Mouse (Mus musculus) liver, embryonic 13.5 days (tissue): Measurements from ENCODE around the gene Hrh1. TPM values are rescaled to one million over a fixed set of nuclear protein-coding genes. Genes with fewer than 3 reads are reported as not detected.

Experiments
- ATAC-seq: fragments of 200-750 bp; cut with Nextera tagmentation; 2 replicates; pipeline ENCODE4 v1.8.0; 2017; ENCODE audit warnings: low read depth, mild to moderate bottlenecking, moderate number of reproducible peaks, moderate library complexity
- DNase-seq: peaks from one replicate; pipeline ENCODE4 v3.0.0; 2022
- H3K27ac ChIP-seq: fragments of 300-500 bp; sonication (generic); 2 replicates; pipeline ENCODE4 v1.5.1; 2015; ENCODE audit warnings: moderate library complexity, mild to moderate bottlenecking, inconsistent platforms
- H3K27me3 ChIP-seq: fragments of 300-500 bp; sonication (generic); 2 replicates; pipeline ENCODE4 v1.6.1; 2015; ENCODE audit warnings: mild to moderate bottlenecking, inconsistent platforms
- H3K36me3 ChIP-seq: fragments of 300-500 bp; sonication (generic); 2 replicates; pipeline ENCODE4 v1.6.1; 2015; ENCODE audit warnings: mild to moderate bottlenecking, inconsistent platforms
- H3K4me1 ChIP-seq: fragments of 300-500 bp; sonication (generic); replicated peaks from 2 replicates; pipeline ENCODE4 v1.6.1; 2015; ENCODE audit warnings: inconsistent platforms
- H3K4me2 ChIP-seq: fragments of 300-500 bp; sonication (generic); 2 replicates; pipeline ENCODE4 v1.6.1; 2015; ENCODE audit warnings: inconsistent platforms, mild to moderate bottlenecking, moderate library complexity
- H3K4me3 ChIP-seq: fragments of 300-500 bp; sonication (generic); replicated peaks from 2 replicates; pipeline ENCODE4 v1.5.1; 2015; ENCODE audit warnings: mild to moderate bottlenecking, inconsistent platforms
- H3K9ac ChIP-seq: fragments of 300-500 bp; sonication (generic); 2 replicates; pipeline ENCODE4 v1.6.1; 2015; ENCODE audit warnings: mild to moderate bottlenecking, inconsistent platforms
- H3K9me3 ChIP-seq: fragments of 300-500 bp; sonication (generic); replicated peaks from 2 replicates; pipeline ENCODE4 v1.6.1; 2016; ENCODE audit warnings: inconsistent platforms
- WGBS: fragments of 180-500 bp; shearing (Covaris S2); methylation state at CpG from one replicate; pipeline ENCODE4 v1.1.7; 2015; ENCODE audit not compliant: insufficient replicate concordance; 5-methylcytosine and 5-hydroxymethylcytosine counted together
- polyA plus RNA-seq: library from polyadenylated mRNA; unstranded; fragments of >200 nt; fragmentation: Nextera tagmentation; extraction: Ambion mirVana; gene quantifications from 2 replicates; pipeline ENCODE4 v1.2.1, GENCODE M21; 2015

Gene Hrh1
- polyA plus RNA-seq, 1 experiment from 2014 or later = not detected

DNA sequence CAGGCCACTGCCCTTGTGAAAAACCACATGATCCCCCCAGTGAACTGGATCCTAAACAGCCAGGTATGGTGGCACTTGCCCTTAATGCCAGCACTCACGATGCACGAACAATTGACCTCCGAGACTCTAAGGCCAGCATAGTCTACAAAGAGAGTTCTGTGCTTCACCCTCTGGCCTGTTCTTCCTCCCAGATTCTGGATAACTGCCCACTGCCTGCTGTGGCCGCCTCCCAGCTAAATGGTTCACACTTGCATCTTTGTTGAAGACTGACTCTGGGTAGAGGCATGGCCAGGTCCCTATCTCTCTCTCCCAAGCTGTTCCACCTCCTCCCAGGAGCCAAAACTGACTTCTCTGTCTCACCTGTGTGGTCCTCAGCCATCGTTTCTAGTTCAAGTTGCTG lies 36.8 kb downstream of the Hrh1 start:
- no peak for DNase-seq
- ATAC-seq = no peak
- H3K4me2 ChIP-seq = no peak overlapping the region
- no peaks in the 10 kb centered on the region for H3K27me3 ChIP-seq
- no peak overlapping the region for H3K9ac ChIP-seq
- 66% methylated on average over 5 of the region's 5 CpGs for WGBS
- no peaks in the 10 kb centered on the region for H3K9me3 ChIP-seq
- no peak overlapping the region for H3K27ac ChIP-seq
- no peak overlapping the region for H3K4me3 ChIP-seq
- H3K4me1 ChIP-seq = no peaks in the 10 kb centered on the region
- H3K36me3 ChIP-seq = no peaks in the 10 kb centered on the region

DNA sequence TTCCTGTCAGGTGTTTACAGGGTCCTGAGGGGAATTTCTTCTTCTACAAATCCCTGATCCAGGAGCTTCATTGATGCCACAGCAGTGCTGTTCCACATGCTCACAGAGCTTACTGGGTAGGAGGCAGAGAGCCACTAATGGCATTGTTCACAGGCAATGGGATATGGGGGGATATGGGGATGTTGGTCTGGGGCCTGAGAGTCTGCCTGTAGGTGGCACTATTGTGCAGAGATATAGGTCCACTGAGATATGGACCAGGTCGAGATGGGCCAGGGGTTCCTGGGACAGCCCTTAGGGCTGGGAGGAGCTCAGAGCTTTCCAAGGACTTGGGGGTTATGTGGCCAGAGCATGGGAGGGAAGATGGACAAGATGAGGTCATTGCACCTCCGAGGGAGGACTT lies 42.6 kb downstream of the Hrh1 start:
- H3K9me3 ChIP-seq = no peaks in the 10 kb centered on the region
- no peaks in the 10 kb centered on the region for H3K36me3 ChIP-seq
- 35% methylated on average over 2 of the region's 2 CpGs for WGBS
- DNase-seq = no peak
- no peak overlapping the region for H3K27ac ChIP-seq
- no peak overlapping the region for H3K4me2 ChIP-seq
- H3K4me3 ChIP-seq = no peak overlapping the region
- no peak for ATAC-seq
- no peaks in the 10 kb centered on the region for H3K27me3 ChIP-seq
- H3K4me1 ChIP-seq = no peaks in the 10 kb centered on the region
- no peak overlapping the region for H3K9ac ChIP-seq

DNA sequence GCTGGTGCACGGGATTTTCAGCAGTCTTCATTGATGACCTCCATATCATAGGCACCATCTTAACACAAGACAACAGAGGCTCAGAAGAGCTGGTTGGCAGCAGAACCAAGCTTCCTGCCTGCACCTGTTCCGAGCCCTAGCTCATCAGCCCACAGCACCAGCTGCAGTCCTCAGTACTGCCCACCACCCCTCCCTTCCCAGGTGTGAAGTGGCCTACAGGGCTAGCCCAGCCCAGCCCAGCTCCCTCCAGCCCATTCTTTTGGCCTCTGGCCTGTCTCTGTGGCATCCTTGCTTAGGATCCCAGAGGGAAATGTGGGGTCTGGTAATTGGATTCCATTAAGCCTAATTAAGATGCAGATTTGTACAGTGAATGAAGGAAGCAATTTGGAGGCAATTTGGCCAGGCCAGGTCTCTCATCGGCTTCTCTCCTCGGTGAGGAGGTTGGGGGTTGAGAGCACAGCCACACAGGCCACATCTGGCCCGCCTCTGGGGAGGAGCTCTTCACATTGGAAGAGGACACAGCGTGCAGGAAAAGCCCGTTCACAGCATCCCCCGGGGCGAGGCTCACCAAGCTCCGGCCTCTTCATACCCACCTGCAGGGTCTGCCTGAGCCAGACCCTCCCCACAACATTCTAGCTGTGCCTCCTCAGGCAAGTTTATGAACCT lies 43.2 kb downstream of the Hrh1 start:
- Histone ChIP-seq H3K4me1 (no peaks in the 10 kb centered on the region), H3K9me3 (no peaks in the 10 kb centered on the region), H3K4me3 (no peak overlapping the region), H3K27me3 (no peaks in the 10 kb centered on the region), H3K36me3 (no peaks in the 10 kb centered on the region), H3K27ac (no peak overlapping the region), H3K4me2 (no peak overlapping the region), H3K9ac (no peak overlapping the region)
- ATAC-seq = no peak
- 43% methylated on average over 10 of the region's 10 CpGs for WGBS
- no peak for DNase-seq

DNA sequence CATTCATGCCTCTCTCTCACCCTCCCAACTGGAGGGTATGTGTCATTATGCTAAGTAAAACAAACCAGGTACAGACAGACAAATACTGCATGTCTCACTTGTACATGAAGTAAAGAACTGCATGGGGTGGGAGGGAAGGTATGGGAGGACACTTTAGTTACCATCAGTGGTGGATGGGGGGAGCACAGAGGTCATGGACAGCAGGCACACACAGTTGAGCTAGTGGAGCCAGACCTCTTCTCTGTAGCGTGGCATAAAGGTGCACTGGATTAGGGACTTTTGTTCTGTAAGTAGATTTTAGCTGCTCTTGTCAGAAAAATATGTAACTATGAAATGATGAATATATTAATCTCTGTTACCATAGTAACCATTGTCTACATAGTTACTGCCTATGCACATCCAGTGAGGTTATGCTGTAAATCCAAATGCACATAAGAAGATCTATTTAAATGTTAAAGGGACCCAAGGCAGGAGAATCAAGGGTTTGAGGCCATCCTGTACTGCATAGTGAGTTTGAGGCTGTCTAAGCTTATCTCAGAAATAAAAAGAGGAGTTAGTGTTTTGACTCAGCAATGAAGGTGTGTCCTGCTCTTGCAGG lies 46.6 kb downstream of the Hrh1 start:
- 68% methylated on average over 1 of the region's 1 CpGs for WGBS
- H3K27me3 ChIP-seq = no peaks in the 10 kb centered on the region
- no peak for ATAC-seq

DNA sequence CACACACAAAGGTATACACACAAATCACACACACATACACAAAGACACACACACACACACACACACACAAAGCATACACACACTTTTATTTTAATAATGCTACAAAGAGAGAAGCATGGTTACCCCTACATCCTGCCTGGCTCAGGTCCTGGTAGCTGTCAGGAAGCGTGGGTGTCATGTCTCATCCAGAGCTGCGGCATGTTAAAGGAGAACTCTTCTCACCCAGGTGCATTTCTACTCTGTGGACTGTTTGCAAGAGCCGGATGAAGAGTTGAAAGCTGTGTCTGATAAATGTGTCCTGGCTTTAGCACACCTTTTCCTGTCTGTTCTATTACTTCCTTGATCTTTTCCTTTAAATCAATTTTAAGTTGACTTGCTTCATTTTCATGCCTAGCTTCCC lies 47.2 kb downstream of the Hrh1 start:
- H3K36me3 ChIP-seq = no peaks in the 10 kb centered on the region
- no peak overlapping the region for H3K9ac ChIP-seq
- ATAC-seq (no peak), DNase-seq (no peak)
- H3K9me3 ChIP-seq = no peaks in the 10 kb centered on the region
- 33% methylated on average over 3 of the region's 3 CpGs for WGBS
- no peaks in the 10 kb centered on the region for H3K27me3 ChIP-seq
- H3K4me3 ChIP-seq = no peak overlapping the region
- H3K4me1 ChIP-seq = no peaks in the 10 kb centered on the region
- H3K27ac ChIP-seq = no peak overlapping the region
- no peak overlapping the region for H3K4me2 ChIP-seq

More for the DNA sequence above, 46.6 kb downstream of the Hrh1 start:
- no peaks in the 10 kb centered on the region for H3K4me1 ChIP-seq
- no peaks in the 10 kb centered on the region for H3K9me3 ChIP-seq
- H3K9ac ChIP-seq = no peak overlapping the region
- no peak overlapping the region for H3K4me3 ChIP-seq
- no peak for DNase-seq
- no peak overlapping the region for H3K4me2 ChIP-seq
- no peak overlapping the region for H3K27ac ChIP-seq
- no peaks in the 10 kb centered on the region for H3K36me3 ChIP-seq

DNA sequence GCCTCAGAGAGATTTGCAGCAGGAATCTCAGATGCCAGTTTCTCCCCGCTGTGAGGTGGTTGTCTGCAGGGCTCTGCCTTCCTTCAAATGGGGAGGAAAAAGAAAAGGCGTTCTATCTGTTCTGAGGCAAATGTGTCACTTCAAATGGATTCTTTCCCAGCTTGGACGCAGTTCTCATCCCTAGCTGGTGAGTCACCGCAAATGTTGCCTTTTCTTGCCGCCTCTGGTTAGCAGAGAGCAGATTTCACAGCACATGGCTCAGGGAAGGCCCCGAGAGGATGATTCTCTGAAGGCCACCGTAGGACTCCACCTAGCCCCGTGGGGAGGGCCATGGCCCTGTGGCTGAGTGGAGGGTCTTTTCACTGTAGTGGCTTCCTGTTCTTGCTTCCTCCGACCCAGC lies 51.2 kb downstream of the Hrh1 start:
- Histone ChIP-seq H3K4me1 (no peaks in the 10 kb centered on the region), H3K36me3 (no peaks in the 10 kb centered on the region), H3K9me3 (no peaks in the 10 kb centered on the region), H3K27me3 (no peaks in the 10 kb centered on the region), H3K4me2 (no peak overlapping the region), H3K4me3 (no peak overlapping the region), H3K27ac (no peak overlapping the region), H3K9ac (no peak overlapping the region)
- 47% methylated on average over 9 of the region's 9 CpGs for WGBS
- DNase-seq (no peak), ATAC-seq (no peak)

DNA sequence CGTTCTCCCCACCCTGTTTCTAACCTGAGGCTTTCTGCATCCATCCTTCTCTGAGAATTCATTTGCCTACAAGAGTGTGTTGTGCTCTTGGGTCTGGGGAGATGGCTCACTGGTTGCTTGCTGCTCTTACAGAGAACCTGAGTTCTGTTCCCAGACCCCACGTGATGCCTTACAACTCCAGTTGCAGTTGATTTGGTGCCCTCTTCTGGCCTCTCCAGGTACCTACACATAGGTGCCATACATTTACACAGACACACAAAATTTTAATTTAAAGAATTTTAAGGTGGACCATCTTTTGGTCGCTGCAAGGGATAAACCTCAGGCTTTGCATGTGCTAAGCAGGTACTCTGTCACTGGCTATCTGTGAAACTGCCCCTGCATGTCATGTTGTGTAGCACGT lies 57.5 kb downstream of the Hrh1 start:
- H3K9ac ChIP-seq = no peak overlapping the region
- no peak overlapping the region for H3K4me2 ChIP-seq
- H3K27ac ChIP-seq = no peak overlapping the region
- no peak overlapping the region for H3K4me3 ChIP-seq
- ATAC-seq (no peak), DNase-seq (no peak)
- no peaks in the 10 kb centered on the region for H3K4me1 ChIP-seq
- 63% methylated on average over 4 of the region's 4 CpGs for WGBS
- H3K27me3 ChIP-seq = no peaks in the 10 kb centered on the region
- H3K9me3 ChIP-seq = no peaks in the 10 kb centered on the region
- no peaks in the 10 kb centered on the region for H3K36me3 ChIP-seq

DNA sequence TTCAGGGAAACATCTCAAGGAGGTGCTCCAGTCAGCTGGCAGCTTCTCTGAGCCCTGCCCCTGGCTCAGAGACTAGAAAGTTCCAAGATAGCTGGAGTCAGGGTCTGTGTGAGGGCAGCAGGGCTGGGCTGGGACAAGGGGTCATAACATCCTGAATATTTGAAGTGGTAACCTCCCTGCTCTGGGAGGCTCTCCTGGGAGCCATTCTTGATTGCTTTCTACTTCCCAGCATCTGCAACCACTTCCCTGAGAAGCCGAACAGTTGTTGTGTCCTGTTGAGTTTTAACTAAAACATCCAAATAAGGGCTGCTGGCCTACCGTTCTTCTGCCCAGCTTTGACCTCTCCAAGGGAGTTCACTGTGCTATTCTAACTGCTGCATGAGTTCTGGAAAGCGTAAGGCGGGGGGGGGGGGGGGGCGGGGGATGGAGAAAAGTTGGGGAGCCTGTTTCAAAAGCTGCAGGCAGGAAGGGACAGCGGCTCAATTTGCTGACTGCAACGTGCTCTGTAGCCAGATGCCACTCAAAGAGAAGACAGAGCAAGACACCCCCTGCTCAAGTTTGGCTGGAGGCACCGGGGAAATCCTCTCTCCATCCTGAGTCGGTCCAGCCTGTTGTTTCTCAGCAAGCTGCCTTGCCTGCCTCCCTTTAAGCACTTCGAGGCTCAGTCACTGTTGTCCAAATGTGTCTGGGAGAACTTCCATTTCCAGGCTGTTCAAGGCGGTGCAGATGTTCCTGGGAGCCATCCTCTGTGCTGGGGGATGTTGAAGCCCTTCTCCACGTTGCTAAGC lies 58.7 kb downstream of the Hrh1 start:
- no peak overlapping the region for H3K4me3 ChIP-seq
- H3K36me3 ChIP-seq = no peaks in the 10 kb centered on the region
- no peaks in the 10 kb centered on the region for H3K4me1 ChIP-seq
- DNase-seq = no peak
- H3K9ac ChIP-seq = no peak overlapping the region
- H3K9me3 ChIP-seq = no peaks in the 10 kb centered on the region
- H3K27ac ChIP-seq = no peak overlapping the region
- ATAC-seq = no peak
- no peak overlapping the region for H3K4me2 ChIP-seq
- WGBS = 52% methylated on average over 12 of the region's 12 CpGs
- no peaks in the 10 kb centered on the region for H3K27me3 ChIP-seq

DNA sequence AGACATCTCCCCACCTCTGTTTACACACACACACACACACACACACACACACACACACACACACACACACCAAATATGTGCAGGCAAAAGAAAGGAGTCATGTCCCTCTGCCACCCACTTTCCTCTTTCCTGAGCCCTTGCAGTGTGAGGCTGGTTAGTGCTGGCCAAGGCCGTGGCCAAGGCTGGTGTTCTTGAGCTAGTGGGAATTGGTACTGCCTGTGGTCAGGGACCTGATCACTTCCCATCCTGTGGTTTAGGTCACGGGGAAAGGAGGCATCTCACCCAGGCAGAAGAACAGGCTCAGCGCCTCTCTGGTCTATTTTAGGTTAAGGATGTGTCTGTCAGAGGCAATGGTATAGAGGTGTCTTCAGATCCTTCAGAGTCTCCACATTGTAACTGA lies 59.6 kb downstream of the Hrh1 start:
- DNase-seq (no peak), ATAC-seq (no peak)
- no peak overlapping the region for H3K9ac ChIP-seq
- H3K36me3 ChIP-seq = no peaks in the 10 kb centered on the region
- H3K4me3 ChIP-seq = no peak overlapping the region
- no peaks in the 10 kb centered on the region for H3K27me3 ChIP-seq
- WGBS = 22% methylated on average over 3 of the region's 3 CpGs
- H3K27ac ChIP-seq = no peak overlapping the region
- no peaks in the 10 kb centered on the region for H3K9me3 ChIP-seq
- H3K4me2 ChIP-seq = no peak overlapping the region
- H3K4me1 ChIP-seq = no peaks in the 10 kb centered on the region

DNA sequence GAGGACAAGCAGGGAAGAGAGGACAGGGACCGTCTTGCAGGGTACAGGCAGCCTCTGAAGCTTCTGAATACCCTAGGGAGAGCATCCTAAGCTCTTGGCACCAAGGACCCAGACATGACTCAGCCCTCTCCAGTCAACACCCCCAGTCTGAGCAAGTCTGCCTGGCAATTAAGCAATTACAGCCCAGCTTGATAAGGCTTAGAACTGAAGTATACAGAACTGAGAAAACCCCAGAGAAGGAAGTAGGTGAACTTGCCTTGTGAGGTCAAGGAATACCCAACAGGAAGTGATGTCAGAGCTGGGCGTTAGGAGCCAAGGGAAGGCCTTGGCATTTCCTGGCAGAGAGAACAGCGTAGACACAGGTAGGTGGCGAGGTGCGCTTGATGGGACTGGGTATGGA lies 60.5 kb downstream of the Hrh1 start:
- H3K27me3 ChIP-seq = no peaks in the 10 kb centered on the region
- H3K36me3 ChIP-seq = no peaks in the 10 kb centered on the region
- H3K27ac ChIP-seq = no peak overlapping the region
- H3K9me3 ChIP-seq = no peaks in the 10 kb centered on the region
- WGBS = 44% methylated on average over 5 of the region's 5 CpGs
- H3K9ac ChIP-seq = no peak overlapping the region
- DNase-seq = no peak
- H3K4me2 ChIP-seq = no peak overlapping the region
- no peak for ATAC-seq
- no peaks in the 10 kb centered on the region for H3K4me1 ChIP-seq
- H3K4me3 ChIP-seq = no peak overlapping the region

DNA sequence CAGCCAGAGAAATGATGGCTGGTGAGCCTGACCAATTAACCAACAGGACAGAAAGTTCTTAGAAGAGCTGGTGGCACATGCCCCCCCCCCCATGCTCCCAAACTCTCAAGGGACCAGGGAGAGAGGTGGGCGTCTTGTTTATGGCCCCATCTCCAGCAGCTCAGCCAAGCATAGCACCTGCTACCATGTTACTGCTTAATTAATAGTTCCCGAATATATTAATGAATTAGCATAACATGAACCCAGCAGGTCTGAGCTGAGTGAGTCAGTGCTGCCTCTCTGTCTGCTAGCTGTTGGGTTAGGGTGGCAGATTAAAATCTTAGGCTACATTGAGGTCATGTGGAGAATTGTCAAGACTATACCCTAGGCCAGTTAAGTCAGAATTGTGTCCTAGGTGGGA lies 62.2 kb downstream of the Hrh1 start:
- no peaks in the 10 kb centered on the region for H3K27me3 ChIP-seq
- no peak overlapping the region for H3K9ac ChIP-seq
- no peak overlapping the region for H3K4me2 ChIP-seq
- no peak overlapping the region for H3K4me3 ChIP-seq
- 52% methylated on average over 2 of the region's 2 CpGs for WGBS
- DNase-seq (no peak), ATAC-seq (no peak)
- H3K36me3 ChIP-seq = no peaks in the 10 kb centered on the region
- no peaks in the 10 kb centered on the region for H3K4me1 ChIP-seq
- no peak overlapping the region for H3K27ac ChIP-seq
- no peaks in the 10 kb centered on the region for H3K9me3 ChIP-seq

DNA sequence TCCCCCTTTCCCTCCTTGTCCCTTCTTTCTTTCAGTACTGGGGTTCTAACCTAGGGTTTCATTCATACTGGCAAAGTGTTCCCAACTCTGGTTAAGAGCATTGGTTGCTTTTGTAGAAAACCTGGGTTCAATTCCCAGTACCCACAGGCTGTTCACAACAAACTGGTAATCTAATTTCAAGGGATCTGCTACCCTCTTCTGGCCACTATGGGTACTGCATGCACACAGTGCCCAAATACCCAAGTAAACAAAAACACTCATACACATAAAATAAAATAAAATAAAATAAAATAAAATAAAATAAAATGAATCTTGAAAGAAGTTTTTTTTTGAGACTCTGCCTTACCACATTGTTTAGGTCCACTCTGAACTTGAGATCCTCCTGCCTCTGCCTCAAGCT lies 63.8 kb downstream of the Hrh1 start:
- Histone ChIP-seq H3K36me3 (no peaks in the 10 kb centered on the region), H3K4me3 (no peak overlapping the region), H3K4me1 (no peaks in the 10 kb centered on the region), H3K4me2 (no peak overlapping the region), H3K9me3 (no peaks in the 10 kb centered on the region), H3K27me3 (no peaks in the 10 kb centered on the region), H3K9ac (no peak overlapping the region), H3K27ac (no peak overlapping the region)
- DNase-seq (no peak), ATAC-seq (no peak)
